Mouse (Mus musculus): ENCODE results near the gene 1700023F06Rik.

The 1700023F06Rik gene

GRCm38 (mm10) chr11:103184891-103185290, 23.5 kb downstream of the 1700023F06Rik start:
- CTCF ChIA-PET: interaction anchor here (0.6 to 3.8 kb wide), 5 partner anchors 10 to 20 kb away, joined by 3 to 16 read pairs (median 6); no protein-coding TSS in a partner anchor

GRCm38 (mm10) chr11:103181911-103182310, 26.4 kb downstream of the 1700023F06Rik start:
- CTCF ChIA-PET: interaction anchor here (1.1 kb wide), 1 partner anchor 64 kb away, joined by 4 read pairs; no protein-coding TSS in a partner anchor

GRCm38 (mm10) chr11:103181349-103181748, 27.0 kb downstream of the 1700023F06Rik start:
- CTCF ChIA-PET: interaction anchor here (0.6 kb wide), 1 partner anchor 1862 kb away, joined by 3 read pairs; no protein-coding TSS in a partner anchor

- CTCF ChIA-PET: no interaction called here
Observed at GRCm38 (mm10) chr11:103180426-103180825, 27.9 kb downstream of the 1700023F06Rik start.

GRCm38 (mm10) chr11:103178748-103179147, 29.6 kb downstream of the 1700023F06Rik start:
- CTCF ChIA-PET: interaction anchor here (1.0 to 1.3 kb wide), 2 partner anchors 12 to 19 kb away, joined by 3 read pairs; no protein-coding TSS in a partner anchor

- CTCF ChIA-PET: no interaction called here
Observed at GRCm38 (mm10) chr11:103177815-103178485, 30.4 kb downstream of the 1700023F06Rik start.

- CTCF ChIA-PET: interaction anchor here (0.6 kb wide), 1 partner anchor 40 kb away, joined by 5 read pairs; no protein-coding TSS in a partner anchor
Observed at GRCm38 (mm10) chr11:103177216-103177615, 31.1 kb downstream of the 1700023F06Rik start.

GRCm38 (mm10) chr11:103176510-103176909, 31.8 kb downstream of the 1700023F06Rik start:
- CTCF ChIA-PET: interaction anchor here (0.6 to 1.0 kb wide), 5 partner anchors 9 to 80 kb away, joined by 3 to 5 read pairs (median 4); no protein-coding TSS in a partner anchor

- CTCF ChIA-PET: interaction anchor here (0.6 to 1.0 kb wide), 5 partner anchors 10 to 84 kb away, joined by 3 to 4 read pairs (median 4); no protein-coding TSS in a partner anchor
Observed at GRCm38 (mm10) chr11:103175688-103176442, 32.5 kb downstream of the 1700023F06Rik start.

GRCm38 (mm10) chr11:103174891-103175391, 33.4 kb downstream of the 1700023F06Rik start:
- CTCF ChIA-PET: interaction anchor here (0.8 to 1.0 kb wide), 4 partner anchors 10 to 97 kb away, joined by 3 to 4 read pairs (median 3); no protein-coding TSS in a partner anchor

GRCm38 (mm10) chr11:103174411-103174832, 33.9 kb downstream of the 1700023F06Rik start:
- CTCF ChIA-PET: interaction anchor here (0.8 to 1.0 kb wide), 3 partner anchors 10 to 97 kb away, joined by 3 to 4 read pairs (median 3); no protein-coding TSS in a partner anchor

- CTCF ChIA-PET: interaction anchor here (1.0 kb wide), 1 partner anchor 98 kb away, joined by 4 read pairs; no protein-coding TSS in a partner anchor
Observed at GRCm38 (mm10) chr11:103173771-103174344, 34.5 kb downstream of the 1700023F06Rik start.

- CTCF ChIA-PET: no interaction called here
Observed at GRCm38 (mm10) chr11:103173041-103173770, 35.2 kb downstream of the 1700023F06Rik start.

GRCm38 (mm10) chr11:103172392-103173040, 35.8 kb downstream of the 1700023F06Rik start:
- CTCF ChIA-PET: interaction anchor here (0.7 to 1.5 kb wide), 2 partner anchors 12 to 32 kb away, joined by 3 to 6 read pairs; no protein-coding TSS in a partner anchor

GRCm38 (mm10) chr11:103171703-103172391, 36.5 kb downstream of the 1700023F06Rik start:
- CTCF ChIA-PET: interaction anchor here (0.7 to 1.5 kb wide), 3 partner anchors 13 to 36 kb away, joined by 3 to 6 read pairs (median 5); no protein-coding TSS in a partner anchor

- CTCF ChIA-PET: interaction anchor here (0.9 to 1.5 kb wide), 2 partner anchors 14 to 36 kb away, joined by 5 to 6 read pairs; no protein-coding TSS in a partner anchor
Observed at GRCm38 (mm10) chr11:103171286-103171620, 37.1 kb downstream of the 1700023F06Rik start.

GRCm38 (mm10) chr11:103170494-103171285, 37.7 kb downstream of the 1700023F06Rik start, which contains the start of gene Fmnl1:
TSS of gene Fmnl1 (plus strand) at chr11:103171107.
- CTCF ChIA-PET: no interaction called here

GRCm38 (mm10) chr11:103170111-103170493, 38.3 kb downstream of the 1700023F06Rik start:
- CTCF ChIA-PET: interaction anchor here (1.5 to 2.0 kb wide), 2 partner anchors 16 to 102 kb away, joined by 5 to 16 read pairs; no protein-coding TSS in a partner anchor

All from spleen, embryonic (tissue).